In genomic region chr5:21644891-21645438, GRCm38 (mm10) we compare ENCODE assay signal across 8 mouse cellular contexts. TPM values are rescaled to one million over a fixed set of nuclear protein-coding genes. Genes with fewer than 3 reads are reported as not detected.
A peak's percentile ranks its signal among the peaks of the same experiment; 100 is the strongest.
DNase-seq lines count a peak whose midpoint lies in the region; ATAC-seq and TF ChIP-seq lines count a peak whose summit lies in the region.

No protein-coding gene starts in this region.

- H3K36me3 ChIP-seq in embryonic facial prominence, embryonic 11.5 days (replicated peaks; ENCODE audit: control insufficient read depth, insufficient read depth, low read depth, low read length) = no peaks in the 10 kb centered on the region; the same call in none of the 2 replicates
- H3K36me3 ChIP-seq in intestine, embryonic 14.5 days (ENCODE audit: control insufficient read depth, insufficient read depth, low read length) = peaks cover 20% of the 10 kb centered on the region
- peaks cover 6% of the 10 kb centered on the region for H3K36me3 ChIP-seq in myocyte (ENCODE audit: control insufficient read depth, insufficient read depth)

- H3K4me1 ChIP-seq in embryonic facial prominence, embryonic 11.5 days (ENCODE audit: control insufficient read depth, insufficient read depth, low read length) = no peaks in the 10 kb centered on the region
- H3K4me1 ChIP-seq in intestine, embryonic 14.5 days (replicated peaks; ENCODE audit: control insufficient read depth, insufficient read depth, low read length) = peaks cover 6% of the 10 kb centered on the region; the same call in 1 of the 2 replicates

- H3K9me3 ChIP-seq in embryonic facial prominence, embryonic 11.5 days (replicated peaks; ENCODE audit: control insufficient read depth, low read length) = no peaks in the 10 kb centered on the region
- H3K9me3 ChIP-seq in intestine, embryonic 14.5 days (ENCODE audit: control insufficient read depth, low read length) = no peaks in the 10 kb centered on the region

- no peak overlapping the region for H3ac ChIP-seq in myocyte (ENCODE audit: control insufficient read depth, insufficient read length)

- no peak overlapping the region for H3K27ac ChIP-seq in embryonic facial prominence, embryonic 11.5 days (replicated peaks; ENCODE audit: low read depth, low read length)
- H3K27ac ChIP-seq in intestine, embryonic 14.5 days (ENCODE audit: low read depth) = no peak overlapping the region

- no peak overlapping the region for H3K9ac ChIP-seq in embryonic facial prominence, embryonic 11.5 days (replicated peaks; ENCODE audit: low read length)
- H3K9ac ChIP-seq in intestine, embryonic 14.5 days (ENCODE audit: low read length) = no peak overlapping the region

- H3K79me2 ChIP-seq in myocyte (ENCODE audit: control insufficient read depth, insufficient read depth) = peaks cover 7% of the 10 kb centered on the region

- no peaks in the 10 kb centered on the region for H3K27me3 ChIP-seq in embryonic facial prominence, embryonic 11.5 days (ENCODE audit: control insufficient read depth, insufficient read depth, low read length)
- no peaks in the 10 kb centered on the region for H3K27me3 ChIP-seq in intestine, embryonic 14.5 days (replicated peaks; ENCODE audit: control insufficient read depth, insufficient read depth, low read length)
- H3K27me3 ChIP-seq in myocyte (ENCODE audit: control insufficient read depth, insufficient read depth, insufficient read length) = no peaks in the 10 kb centered on the region

- peak overlapping the region; percentile 79 for H3K4me3 ChIP-seq in embryonic facial prominence, embryonic 11.5 days (ENCODE audit: low read depth, low read length)
- peak overlapping the region; percentile 74 for H3K4me3 ChIP-seq in intestine, embryonic 14.5 days (ENCODE audit: low read depth, low read length)
- H3K4me3 ChIP-seq in myocyte = peak overlapping the region; percentile 50

- peak overlapping the region; percentile 36 for H3K4me2 ChIP-seq in embryonic facial prominence, embryonic 11.5 days (ENCODE audit: low read depth, low read length)
- H3K4me2 ChIP-seq in intestine, embryonic 14.5 days (ENCODE audit: low read length) = peak overlapping the region; percentile 42
- peak overlapping the region; percentile 84 for H3K4me2 ChIP-seq in myocyte (ENCODE audit: low read depth)

- 8% methylated on average over 14 of the region's 14 CpGs for WGBS in embryonic facial prominence, embryonic 11.5 days
- WGBS in intestine, embryonic 14.5 days = 15% methylated on average over 14 of the region's 14 CpGs

- 0 out of 2 replicates have a peak, but pooled peaks have one; percentile 0 for ATAC-seq in embryonic facial prominence, embryonic 11.5 days (replicated peaks; ENCODE audit: insufficient number of reproducible peaks, low FRiP score, low TSS enrichment, low read depth)
- ATAC-seq in intestine, embryonic 14.5 days (replicated peaks; ENCODE audit: low FRiP score, low TSS enrichment, low read depth) = peak; percentile 3; the same call in 1 of the 2 replicates

- peak; percentile 17 for DNase-seq in layer of hippocampus, adult 9-11 months
- no peak for DNase-seq in layer of hippocampus, adult 18-20 months (ENCODE audit: low spot score in 2 of 2)
- DNase-seq in embryonic facial prominence, embryonic 11.5 days (ENCODE audit: low spot score) = no peak
- DNase-seq in intestine, embryonic 14.5 days (ENCODE audit: low spot score) = no peak
- DNase-seq in adrenal gland, postnatal 36 days = no peak
- no peak for DNase-seq in urinary bladder, postnatal 25 days (ENCODE audit: low spot score)
- no peak for DNase-seq in cerebellum, postnatal 36 days

- no peak for TF ChIP-seq POLR2A in myocyte (IDR thresholded peaks at IDR 0.05; ENCODE audit: insufficient read length, low read depth)

TF ChIP-seq in myocyte, 11 proteins besides CTCF, POLR2A, EP300 and RAD21:
- TF ChIP-seq USF1 (IDR thresholded peaks at IDR 0.05; ENCODE audit: low read depth) = no peak
- no peak for TF ChIP-seq MYOG (IDR thresholded peaks at IDR 0.05; ENCODE audit: control insufficient read depth in 1 of 3, insufficient read depth in 1 of 3, insufficient read length in 2 of 3, low read depth in 2 of 3)
- TF ChIP-seq TCF3 (IDR thresholded peaks at IDR 0.05; ENCODE audit: insufficient read length, low read depth) = no peak
- no peak for TF ChIP-seq SRF (IDR thresholded peaks at IDR 0.05; ENCODE audit: control insufficient read depth, insufficient read length, low read depth)
- no peak for TF ChIP-seq TCF12 (IDR thresholded peaks at IDR 0.05; ENCODE audit: insufficient read depth, poor library complexity, severe bottlenecking)
- no peak for TF ChIP-seq POLR2AphosphoS2 (IDR thresholded peaks at IDR 0.05; ENCODE audit: insufficient read length, low read depth)
- TF ChIP-seq CEBPB (IDR thresholded peaks at IDR 0.05; ENCODE audit: insufficient read depth, poor library complexity, severe bottlenecking) = no peak
- TF ChIP-seq E2F4 (IDR thresholded peaks at IDR 0.05; ENCODE audit: insufficient read depth) = no peak
- TF ChIP-seq MAX (IDR thresholded peaks at IDR 0.05; ENCODE audit: low read depth) = no peak
- TF ChIP-seq MYOD1 (IDR thresholded peaks at IDR 0.05; ENCODE audit: control insufficient read depth in 1 of 3, insufficient read length in 2 of 3, low read depth in 2 of 3) = no peak
- no peak for TF ChIP-seq REST (IDR thresholded peaks at IDR 0.05; ENCODE audit: insufficient read depth, insufficient read length)

RNA-seq across cellular contexts. Expression of gene Fbxl13, which starts 0.5 kb away (rescaled TPM):
- under 1 TPM in 1 of 2 experiments, not detected in 1; 0.35 TPM for total RNA-seq in layer of hippocampus, adult 18-20 months (2021)
- polyA plus RNA-seq in embryonic facial prominence, embryonic 11.5 days (2014; fragmentation: Nextera tagmentation; extraction: Ambion mirVana) = 0.11 TPM in 2 replicates
- 0.23 and 0.35 TPM in 2 replicates for polyA plus RNA-seq in intestine, embryonic 14.5 days (2014; fragmentation: Nextera tagmentation; extraction: Ambion mirVana)
- 0.19 TPM for polyA plus RNA-seq in myocyte (2012; fragmentation: generic; extraction: Trizol)
- total RNA-seq in adrenal gland, postnatal 36 days (2021) = not detected

RNA-seq across cellular contexts. Expression of gene Armc10, which starts 0.6 kb away (rescaled TPM):
- 10 to 100 TPM; 21.4 to 22.3 TPM for total RNA-seq in layer of hippocampus, adult 18-20 months (2021)
- 83.6 and 92.8 TPM in 2 replicates for polyA plus RNA-seq in embryonic facial prominence, embryonic 11.5 days (2014; fragmentation: Nextera tagmentation; extraction: Ambion mirVana)
- 52.3 and 56.8 TPM in 2 replicates for polyA plus RNA-seq in intestine, embryonic 14.5 days (2014; fragmentation: Nextera tagmentation; extraction: Ambion mirVana)
- 10.1 TPM for polyA plus RNA-seq in myocyte (2012; fragmentation: generic; extraction: Trizol)
- 10 to 100 TPM; 11.4 to 28.0 TPM for total RNA-seq in adrenal gland, postnatal 36 days (2021)

RNA-seq across cellular contexts. Expression of gene Napepld, which starts 56.2 kb away (rescaled TPM):
- 10 to 100 TPM; 31.6 to 31.8 TPM for total RNA-seq in layer of hippocampus, adult 18-20 months (2021)
- 4.9 and 5.5 TPM in 2 replicates for polyA plus RNA-seq in embryonic facial prominence, embryonic 11.5 days (2014; fragmentation: Nextera tagmentation; extraction: Ambion mirVana)
- polyA plus RNA-seq in intestine, embryonic 14.5 days (2014; fragmentation: Nextera tagmentation; extraction: Ambion mirVana) = 4.2 and 5.1 TPM in 2 replicates
- polyA plus RNA-seq in myocyte (2012; fragmentation: generic; extraction: Trizol) = 0.66 TPM
- 10 to 100 TPM; 26.4 to 48.6 TPM for total RNA-seq in adrenal gland, postnatal 36 days (2021)
